Mouse (Mus musculus) cerebellum, adult 9-10 months (tissue): Measurements from ENCODE around the gene Hs3st3a1.

ENCODE experiments used
- DNase-seq: peaks from one replicate; pipeline ENCODE4 v3.0.0; 2022

Gene Hs3st3a1

DNA sequence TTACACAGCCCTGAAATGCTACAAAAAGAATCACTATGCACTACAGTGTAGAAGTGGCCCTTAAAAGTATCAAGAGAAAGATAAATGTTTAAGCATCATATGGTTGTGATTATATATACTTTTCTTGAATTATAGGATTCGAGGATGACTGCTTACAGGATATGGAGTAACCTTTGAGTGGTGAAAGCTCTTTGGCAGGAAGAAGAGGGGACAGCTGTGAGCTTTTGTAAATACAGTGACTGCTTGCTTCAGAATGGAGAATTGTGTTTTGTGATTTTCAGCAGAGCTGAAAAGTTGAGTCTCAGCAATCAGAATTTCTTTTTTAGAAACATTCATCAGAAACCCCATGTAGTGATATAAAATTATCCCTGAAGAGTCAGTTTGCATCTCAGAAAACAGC lies 124.3 kb downstream of the Hs3st3a1 start:
- no peak for DNase-seq

DNA sequence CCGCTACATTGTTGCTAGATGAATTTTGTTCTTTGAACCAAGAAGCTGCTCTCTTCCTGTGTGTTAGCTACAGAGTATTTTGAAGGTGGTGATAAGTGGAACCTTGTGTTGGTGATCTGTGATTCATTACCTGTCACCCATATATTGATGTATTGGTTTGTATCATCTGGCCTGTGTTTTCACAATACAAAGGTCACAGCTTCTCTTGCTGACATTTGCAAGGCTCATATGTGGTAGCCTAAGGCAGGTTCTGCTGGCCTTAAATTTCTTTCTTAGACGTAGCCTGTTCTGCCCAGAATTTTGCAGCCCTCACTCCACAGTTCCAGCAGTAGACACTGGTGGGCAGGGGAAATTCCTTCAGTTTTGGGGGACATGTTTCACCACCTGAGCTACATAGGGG lies 125.3 kb downstream of the Hs3st3a1 start:
- no peak for DNase-seq

DNA sequence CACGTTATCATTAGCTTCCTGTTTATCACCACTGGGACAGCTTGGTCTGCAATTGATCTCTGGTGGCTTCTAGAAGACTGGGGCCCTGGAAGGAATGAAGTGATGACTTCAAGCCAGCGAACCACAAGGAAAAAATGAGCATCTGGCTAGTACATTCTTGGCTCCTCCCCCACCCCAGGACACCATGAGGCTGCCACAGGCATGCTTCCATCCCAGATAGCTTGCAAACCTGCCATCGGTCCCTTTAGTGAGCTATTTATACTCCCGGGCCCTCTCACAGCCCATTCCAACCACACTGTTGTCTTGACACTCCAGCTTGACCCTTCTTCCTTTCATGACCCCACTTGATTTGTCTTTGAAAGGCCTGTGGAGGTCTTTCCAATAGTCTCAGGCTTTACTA lies 127.6 kb downstream of the Hs3st3a1 start:
- no peak for DNase-seq
